Mouse (Mus musculus) bone marrow macrophage, adult 2 months (primary cell): ENCODE measurements around the gene Tut4. TPM values are rescaled to one million over a fixed set of nuclear protein-coding genes. Genes with fewer than 3 reads are reported as not detected.

ENCODE experiments used
- H3K27ac ChIP-seq: 2 replicates; pipeline ENCODE4 v1.5.1; 2012; ENCODE audit warnings: low read depth, low read length; ENCODE audit not compliant: insufficient read depth
- H3K4me1 ChIP-seq: 2 replicates; pipeline ENCODE4 v1.6.1; 2012; ENCODE audit warnings: low read length; ENCODE audit not compliant: control insufficient read depth, insufficient read depth
- H3K4me3 ChIP-seq: 2 replicates; pipeline ENCODE4 v1.5.1; 2012; ENCODE audit warnings: mild to moderate bottlenecking, low read length, moderate library complexity; ENCODE audit not compliant: insufficient read depth
- CTCF ChIP-seq: IDR thresholded peaks from 2 replicates; pipeline ENCODE4 v1.5.1; 2012; ENCODE audit warnings: low read depth, mild to moderate bottlenecking, low read length, moderate library complexity
- POLR2A ChIP-seq: IDR thresholded peaks from 2 replicates; pipeline ENCODE4 v1.6.1; 2012; ENCODE audit warnings: mild to moderate bottlenecking, low read depth, low read length, borderline replicate concordance
- polyA plus RNA-seq: library from polyadenylated mRNA; stranded (reverse); fragments of >200 nt; gene quantifications from 2 replicates; pipeline ENCODE4 v1.2.4, GENCODE M21; 2012; ENCODE audit not compliant: missing spikeins, insufficient read depth, insufficient read length

Gene Tut4
- polyA plus RNA-seq, 1 experiment = 37.6 TPM

DNA sequence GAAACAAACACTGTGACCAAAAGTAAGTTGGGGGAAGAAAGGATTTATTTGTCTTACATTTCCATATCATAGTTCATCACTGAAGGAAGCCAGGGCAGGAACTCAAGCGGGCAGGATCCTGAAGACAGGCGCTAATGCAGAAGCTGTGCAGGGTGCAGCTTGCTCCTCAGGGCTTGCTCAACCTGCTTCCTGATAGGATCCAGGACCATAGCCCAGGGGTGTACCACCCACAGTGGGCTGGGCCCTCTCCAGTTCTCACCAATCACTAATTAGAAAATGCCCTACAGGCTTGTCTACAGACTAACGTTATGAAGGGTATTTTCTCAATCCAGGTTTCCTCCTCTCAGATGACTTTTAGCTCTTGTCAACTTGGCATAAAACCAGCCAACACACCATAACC lies 23.6 kb upstream of the Tut4 start:
- TF ChIP-seq POLR2A (no peak), CTCF (no peak)
- no peaks in the 10 kb centered on the region for H3K4me1 ChIP-seq

DNA sequence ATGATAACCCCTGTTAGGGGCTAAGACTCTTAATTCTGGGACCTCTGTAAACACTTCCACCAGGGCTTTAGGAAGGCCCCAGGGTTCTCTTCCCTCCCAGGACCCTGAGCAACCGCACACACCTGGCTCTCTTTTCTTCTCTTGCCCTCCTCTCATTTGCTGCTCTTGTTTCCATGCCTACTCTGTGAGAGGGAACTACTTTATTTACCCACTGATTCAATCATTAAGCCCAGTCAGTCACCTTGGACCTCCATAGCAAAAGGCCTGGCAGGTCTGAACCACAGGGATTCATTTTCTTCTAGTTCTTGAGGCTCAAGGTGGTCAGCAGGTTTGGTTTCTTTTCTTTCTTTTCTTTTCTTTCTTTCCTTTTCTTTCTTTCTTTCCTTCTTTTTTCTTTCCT lies 23.0 kb upstream of the Tut4 start:
- Histone ChIP-seq H3K4me1 (no peaks in the 10 kb centered on the region), H3K4me3 (no peak overlapping the region), H3K27ac (no peak overlapping the region)
- TF ChIP-seq CTCF (no peak), POLR2A (no peak)

More for the DNA sequence above, 23.6 kb upstream of the Tut4 start:
- H3K4me3 ChIP-seq = no peak overlapping the region
- no peak overlapping the region for H3K27ac ChIP-seq

DNA sequence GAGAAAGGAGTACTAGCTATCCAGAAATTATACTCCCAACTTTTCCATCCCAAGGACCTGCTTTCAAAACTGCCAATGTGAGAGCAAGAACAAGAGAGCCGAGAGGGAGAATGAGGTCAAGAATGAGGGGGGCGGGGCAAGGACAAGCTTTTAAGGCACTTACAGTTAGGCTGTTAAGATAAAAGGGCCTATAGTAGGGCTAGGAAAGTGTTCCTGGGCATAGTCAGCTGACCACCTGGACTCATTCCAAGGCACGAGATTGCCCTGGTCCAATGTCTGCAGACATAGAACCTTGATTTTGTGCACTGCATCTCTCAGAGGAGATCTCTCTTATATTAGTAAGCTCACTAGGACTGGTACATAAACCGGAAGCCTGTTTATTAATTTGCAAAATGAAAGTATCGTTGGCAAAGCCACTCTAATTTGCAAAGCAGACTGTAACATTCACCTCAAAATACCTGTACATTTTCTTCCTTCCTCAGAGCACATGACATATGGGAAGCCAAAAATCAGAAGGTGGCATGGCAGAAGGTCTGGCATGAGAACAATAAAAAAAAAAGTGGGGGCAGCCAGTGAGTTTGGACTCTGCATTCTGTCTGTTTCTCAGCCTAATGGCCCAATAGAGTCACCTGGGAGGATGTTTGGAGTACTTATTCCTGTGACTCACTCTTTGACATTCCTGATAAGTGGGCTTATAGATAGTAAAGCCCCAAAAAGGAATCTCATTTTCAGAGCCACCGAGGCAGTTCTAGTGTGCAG lies 21.0 kb upstream of the Tut4 start:
- H3K4me3 ChIP-seq = no peak overlapping the region
- H3K27ac ChIP-seq = no peak overlapping the region
- TF ChIP-seq CTCF (no peak), POLR2A (no peak)
- H3K4me1 ChIP-seq = no peaks in the 10 kb centered on the region

DNA sequence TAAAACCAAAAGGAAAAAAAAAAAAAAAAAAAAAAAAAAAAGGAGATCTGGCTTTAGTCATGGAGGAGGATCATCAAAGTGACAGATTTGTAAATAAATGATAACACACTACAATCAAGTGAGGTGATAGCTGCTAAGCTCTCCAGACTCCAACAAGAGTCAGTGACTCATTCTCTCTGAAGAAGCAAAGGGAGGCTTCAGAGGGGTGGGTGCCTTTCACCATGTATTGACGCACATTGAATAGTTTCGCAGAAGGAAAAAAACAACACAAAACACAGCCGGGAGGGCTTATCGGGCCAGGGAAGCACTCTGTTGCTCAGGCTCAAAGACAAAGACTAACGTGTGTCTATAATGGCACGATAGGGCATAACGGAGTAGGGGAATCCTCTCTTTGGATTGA lies 11.1 kb upstream of the Tut4 start:
- Histone ChIP-seq H3K27ac (no peak overlapping the region), H3K4me3 (no peak overlapping the region), H3K4me1 (no peaks in the 10 kb centered on the region)
- TF ChIP-seq CTCF (no peak), POLR2A (no peak)

DNA sequence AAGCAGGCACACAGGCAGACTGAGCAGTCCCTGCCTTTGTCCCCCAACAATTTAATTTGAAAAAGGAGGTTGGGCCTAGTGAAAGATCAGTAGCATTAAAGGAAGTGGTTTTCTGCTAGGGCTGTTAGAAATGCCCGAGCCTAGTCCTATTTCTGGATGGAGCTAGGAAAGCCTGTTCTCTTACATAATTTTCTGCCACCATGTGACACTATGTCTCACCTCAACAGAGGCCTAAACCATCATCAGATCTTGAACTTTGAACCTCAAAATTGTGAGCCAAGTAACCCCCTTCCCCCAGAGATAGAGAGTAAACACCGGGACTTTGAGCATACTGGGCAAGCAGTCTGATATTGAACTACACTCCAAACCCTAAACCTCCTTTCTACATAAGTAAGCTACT lies 3.2 kb upstream of the Tut4 start:
- Histone ChIP-seq H3K4me1 (peaks cover 27% of the 10 kb centered on the region), H3K27ac (no peak overlapping the region), H3K4me3 (no peak overlapping the region)
- TF ChIP-seq POLR2A (no peak), CTCF (no peak)

DNA sequence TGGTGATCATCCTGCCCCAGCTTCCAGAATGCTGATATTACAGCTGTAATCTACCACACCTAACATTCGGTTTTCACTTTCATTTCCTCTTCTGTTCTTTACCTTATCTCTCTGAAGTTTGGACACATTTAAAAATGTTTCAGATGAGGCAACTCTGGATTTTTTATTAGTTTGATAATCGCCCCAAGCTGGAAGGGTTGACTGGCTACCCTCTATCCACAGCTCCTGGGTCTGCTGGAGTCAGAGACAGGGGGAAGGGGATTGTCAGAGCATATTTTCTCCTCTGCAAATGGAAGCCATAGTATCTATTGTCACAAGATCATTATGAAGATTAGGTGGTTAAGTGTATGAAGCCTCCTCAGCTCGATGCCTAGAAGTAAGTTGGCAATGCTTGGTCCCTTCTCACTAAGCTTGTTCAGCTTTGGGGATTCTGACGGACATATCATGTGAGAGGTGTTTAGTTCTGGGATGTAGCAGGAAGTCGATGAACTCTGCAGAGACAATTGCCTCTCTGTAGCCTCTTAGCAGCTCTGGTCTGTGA lies 955 bp upstream of the Tut4 start:
- TF ChIP-seq CTCF (no peak), POLR2A (no peak)
- H3K4me1 ChIP-seq = peaks cover 36% of the 10 kb centered on the region
- peak overlapping the region; percentile 55 for H3K27ac ChIP-seq
- H3K4me3 ChIP-seq = no peak overlapping the region

DNA sequence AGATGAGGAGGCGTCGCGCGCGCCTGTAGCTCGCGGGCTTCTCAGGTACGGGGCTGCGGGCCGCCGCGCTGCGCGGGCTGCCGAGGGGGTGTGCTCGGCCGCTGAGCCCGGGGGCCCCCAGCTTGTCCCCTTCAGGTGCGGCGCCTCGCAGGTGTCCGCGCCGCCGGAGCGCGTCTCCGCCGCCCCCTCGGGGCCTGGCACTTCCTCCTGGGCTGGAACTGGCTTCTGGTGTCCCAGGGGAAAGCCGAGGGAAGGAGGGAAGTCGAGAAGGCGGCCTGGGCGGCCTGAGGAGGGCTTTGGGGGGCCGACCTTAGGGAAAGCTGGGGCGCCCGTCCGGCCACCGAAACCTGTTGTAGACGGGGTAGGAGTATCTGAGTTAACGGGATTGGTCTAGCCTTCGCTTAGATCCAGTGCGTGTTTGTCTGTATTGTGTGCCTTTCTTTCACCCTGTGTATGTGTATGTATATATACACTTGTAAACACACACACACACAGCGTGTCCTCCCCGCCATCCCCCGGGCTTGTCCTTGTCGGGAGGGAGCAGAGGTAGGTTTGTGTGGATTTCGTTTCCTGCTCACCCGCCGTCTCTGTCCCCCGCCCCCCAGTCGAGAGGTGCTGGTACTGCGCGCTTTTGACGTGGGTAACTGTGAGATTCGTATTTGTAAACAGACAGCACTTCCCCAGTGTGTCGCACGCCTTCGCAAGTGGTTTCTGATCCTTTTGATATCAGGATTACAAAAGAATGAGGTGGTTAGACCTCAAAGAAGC lies 1.1 kb downstream of the Tut4 start:
- TF ChIP-seq POLR2A (no peak), CTCF (no peak)
- H3K4me1 ChIP-seq = peaks cover 30% of the 10 kb centered on the region
- H3K27ac ChIP-seq = peak overlapping the region; percentile 45
- peak overlapping the region; percentile 72 for H3K4me3 ChIP-seq

DNA sequence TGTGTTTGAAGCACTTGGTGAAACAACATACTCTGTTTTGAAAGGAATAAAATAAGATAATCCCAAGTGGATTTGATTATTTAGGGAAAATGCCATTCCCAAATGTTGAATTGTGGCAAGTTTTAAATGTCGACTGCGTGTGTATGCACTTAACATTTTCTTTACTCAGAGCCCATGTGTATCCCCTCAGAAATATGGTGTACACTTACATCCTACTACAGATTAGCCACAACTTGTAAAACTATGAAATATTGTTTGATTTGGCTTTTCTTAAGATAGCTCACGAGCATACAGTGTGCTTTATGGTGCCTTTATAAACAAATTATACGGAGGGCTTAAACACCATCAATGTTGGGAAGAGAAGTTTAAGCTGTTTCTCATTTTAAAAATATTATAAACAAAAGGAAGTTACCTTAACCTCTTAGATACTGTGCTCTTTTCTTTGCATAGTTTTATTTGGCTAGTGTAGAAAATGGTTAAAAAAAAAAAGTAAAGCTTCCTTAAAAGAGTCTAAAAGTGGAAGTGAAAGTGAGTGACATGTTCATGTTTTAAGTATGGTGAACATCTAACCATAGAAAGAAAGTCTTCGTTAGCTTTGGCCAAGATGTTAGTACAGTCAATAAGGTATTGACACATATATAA lies 2.2 kb downstream of the Tut4 start:
- TF ChIP-seq POLR2A (no peak), CTCF (no peak)
- Histone ChIP-seq H3K4me3 (peak overlapping the region; percentile 37), H3K4me1 (peaks cover 21% of the 10 kb centered on the region), H3K27ac (peak overlapping the region; percentile 45)

DNA sequence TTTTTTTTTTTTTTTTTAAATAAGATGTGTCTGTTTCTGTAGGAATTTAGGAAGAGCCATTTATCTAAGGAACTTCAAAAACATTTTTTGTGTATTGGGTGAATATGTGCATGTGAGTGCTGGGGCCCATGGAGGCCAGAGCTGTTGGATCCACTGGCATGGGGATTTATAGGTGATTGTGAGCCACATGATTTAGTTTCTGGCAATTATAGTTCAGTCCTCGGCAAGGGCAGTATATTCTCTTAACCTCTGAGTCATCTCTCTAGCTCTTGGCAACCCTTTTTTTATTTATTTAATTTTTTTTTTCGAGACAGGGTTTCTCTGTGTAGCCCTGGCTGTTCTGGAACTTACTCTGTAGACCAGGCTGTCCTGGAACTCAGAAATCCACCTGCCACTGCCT lies 14.4 kb downstream of the Tut4 start:
- peaks cover 5% of the 10 kb centered on the region; the same call in 1 of the 2 replicates for H3K4me1 ChIP-seq
- no peak overlapping the region for H3K27ac ChIP-seq
- TF ChIP-seq POLR2A (no peak), CTCF (no peak)

More for the DNA sequence above, 14.4 kb downstream of the Tut4 start:
- H3K4me3 ChIP-seq = no peak overlapping the region
